Mouse (Mus musculus): ENCODE measurements at regions not wholly inside any gene's neighbourhood (a gene's known extent, or its start where the extent isn't known, plus 50 kb on each side); places are given as distances from the start of the nearest gene placed in this dataset.

DNA sequence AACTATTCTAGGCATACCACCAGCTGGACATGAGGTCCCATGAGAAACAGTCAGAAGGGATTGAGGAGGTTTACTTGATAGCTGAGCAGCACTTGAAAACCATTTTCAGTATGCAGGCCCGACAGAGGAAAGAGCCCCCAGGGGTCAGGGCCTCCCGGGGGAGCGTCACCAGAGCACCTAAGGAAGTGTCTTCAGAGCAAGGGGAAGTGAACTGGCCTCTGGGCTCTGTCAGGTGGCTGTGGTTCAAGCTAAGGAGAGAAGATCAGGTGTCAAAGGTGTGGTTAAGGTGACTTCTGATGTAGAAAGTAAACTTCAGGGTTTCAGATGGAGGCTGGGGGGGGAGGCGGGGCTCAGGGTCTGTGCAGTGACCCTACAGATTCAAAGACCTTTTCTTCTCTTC is 57.3 kb downstream of the Bhlhe40 start:
- in situ Hi-C loops (cut with MboI, MseI): no loop called here

DNA sequence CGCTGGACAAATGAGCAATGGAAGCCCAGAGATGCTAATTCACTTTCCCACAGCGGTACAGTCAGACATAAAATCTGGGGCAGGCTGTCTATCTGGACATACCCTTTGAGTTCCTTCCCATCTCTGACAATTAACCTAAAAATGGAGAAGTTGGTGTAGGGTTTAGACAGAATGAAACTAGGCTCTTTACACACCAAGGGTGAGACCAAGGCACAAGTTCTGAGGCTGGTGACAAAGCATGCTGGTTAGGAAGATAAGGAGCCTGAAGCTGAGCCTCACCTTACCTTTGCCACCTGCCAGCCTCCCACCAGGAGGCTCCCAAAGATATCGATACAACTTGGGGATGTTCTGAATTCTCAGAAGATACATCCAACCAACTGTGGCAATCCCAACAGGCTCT is 58.5 kb downstream of the Bhlhe40 start:
- in situ Hi-C loops (cut with MboI, MseI): no loop called here

DNA sequence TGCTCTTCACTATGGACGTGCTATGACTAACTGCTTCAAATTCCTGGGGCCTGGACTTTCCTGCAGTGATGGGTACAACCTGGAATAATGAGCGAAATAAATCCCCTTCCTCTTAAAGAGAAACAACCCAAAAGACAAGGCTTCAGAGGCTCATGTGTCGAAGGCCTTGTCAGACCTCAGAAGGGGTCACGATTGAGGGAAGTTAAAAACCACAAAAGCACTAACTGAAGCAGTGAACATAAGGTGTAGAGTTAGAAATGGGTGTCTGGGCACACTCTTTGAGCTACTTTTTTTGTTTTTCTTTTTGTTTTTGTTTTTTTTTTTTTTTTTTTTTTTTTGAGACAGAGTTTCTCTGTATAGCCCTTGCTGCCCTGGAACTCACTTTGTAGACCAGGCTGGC is 59.5 kb downstream of the Bhlhe40 start:
- in situ Hi-C loops (cut with MboI, MseI): no loop called here

DNA sequence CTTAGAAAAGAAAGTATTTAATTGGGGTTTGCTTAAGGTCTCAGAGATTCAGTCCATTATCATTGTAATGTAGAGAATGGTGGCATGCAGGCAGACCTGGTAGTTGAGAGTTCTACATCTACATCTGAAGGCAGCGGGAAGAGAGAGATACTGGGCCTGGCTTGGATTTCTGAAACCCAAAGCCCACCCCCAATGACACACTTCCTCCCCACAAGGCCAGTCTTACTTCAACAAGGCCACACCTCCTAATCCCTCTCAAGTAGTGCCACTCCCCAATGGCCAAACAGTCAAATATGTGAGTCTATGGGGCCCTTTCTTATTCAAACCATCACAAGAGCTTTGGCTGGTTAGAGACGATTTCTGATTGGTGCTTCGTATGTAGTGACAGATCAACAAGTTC is 60.5 kb downstream of the Bhlhe40 start:
- in situ Hi-C loops (cut with MboI, MseI): no loop called here

DNA sequence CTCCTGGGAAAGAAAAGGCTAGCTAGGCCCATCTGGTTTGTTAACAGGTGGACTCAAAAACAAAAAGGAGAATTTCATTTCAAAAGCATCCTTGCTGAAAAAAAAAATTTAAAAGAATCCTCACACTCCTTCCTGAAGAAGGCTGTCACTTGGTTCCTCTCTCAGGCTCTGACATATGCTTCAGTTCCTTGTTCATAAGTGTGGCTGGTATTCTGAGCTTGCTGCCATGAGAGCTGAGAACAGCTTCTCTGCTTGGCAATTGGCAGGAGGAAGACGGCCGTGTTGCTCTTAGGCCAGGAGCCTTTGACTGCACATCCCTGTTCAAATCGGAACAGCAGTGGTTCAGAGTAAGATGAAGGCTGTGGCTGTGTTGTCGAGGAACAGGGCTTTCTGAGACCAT is 61.1 kb downstream of the Bhlhe40 start:
- in situ Hi-C loops (cut with MboI, MseI): no loop called here

DNA sequence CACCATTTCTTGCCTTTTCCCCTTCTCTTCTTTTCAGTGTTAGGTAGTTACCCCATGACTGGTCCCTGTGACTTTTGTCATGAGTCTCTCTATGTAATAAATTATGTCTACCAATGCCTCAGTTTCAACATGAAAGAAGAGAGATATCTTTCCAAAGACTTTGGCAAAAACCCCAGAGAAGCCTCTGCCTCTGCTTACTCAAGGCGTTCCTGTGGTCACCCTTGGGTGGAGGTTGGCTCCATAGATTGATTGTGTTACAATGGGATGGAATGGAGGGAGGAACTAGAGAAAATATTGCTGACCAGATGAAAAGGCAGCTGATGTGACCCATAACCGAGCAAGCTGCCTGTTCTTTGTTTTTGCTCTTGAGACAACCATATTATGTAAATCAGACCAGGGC is 59.7 kb upstream of the Arl8b start:
- in situ Hi-C loops (cut with MboI, MseI): no loop called here

DNA sequence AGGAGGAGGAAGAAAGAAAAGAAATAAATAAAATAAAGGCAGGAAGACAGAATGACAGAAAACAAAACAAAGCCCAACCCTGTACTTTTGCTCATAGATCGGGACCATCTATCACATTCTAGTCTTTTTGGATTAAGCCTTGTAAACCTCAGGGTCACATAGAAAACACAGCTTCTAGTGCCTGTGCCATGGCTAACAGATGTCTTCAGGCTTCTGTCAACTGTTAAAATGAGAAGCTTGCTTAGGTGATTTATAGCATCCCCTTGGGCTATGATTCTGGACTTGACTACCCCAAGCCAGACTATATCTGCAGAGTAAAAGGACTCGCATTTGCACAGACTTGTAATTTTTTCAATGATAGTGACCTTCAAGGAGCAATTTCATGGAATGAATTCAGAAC is 59.1 kb upstream of the Arl8b start:
- in situ Hi-C loops (cut with MboI, MseI): no loop called here

DNA sequence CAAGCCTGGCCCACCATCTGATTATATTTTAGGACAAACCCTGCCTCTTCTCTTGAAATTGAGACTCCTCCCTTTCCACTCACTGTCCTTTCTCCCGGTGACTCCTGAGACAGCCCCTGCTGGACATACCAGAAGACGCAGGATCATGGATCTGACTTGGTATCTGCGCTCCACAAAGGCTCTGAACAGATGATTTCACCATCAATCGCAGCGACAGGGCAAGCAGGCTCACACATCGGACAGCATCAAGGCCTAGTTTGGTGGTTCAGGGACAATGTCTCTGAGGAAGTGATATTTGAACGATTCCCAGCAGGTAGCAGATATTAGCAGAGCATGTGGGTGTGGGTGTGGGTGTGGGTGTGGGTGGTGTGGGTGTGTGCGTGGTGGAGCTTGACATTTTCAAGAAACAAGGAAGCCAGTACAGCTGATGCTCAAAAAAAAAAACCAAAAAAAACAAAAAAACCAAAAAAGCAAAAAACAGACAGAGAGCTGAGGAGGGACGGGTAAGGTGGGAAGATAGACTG is 51.7 kb upstream of the Arl8b start:
- in situ Hi-C loops (cut with MboI, MseI): loop anchor here (5.0 to 10.0 kb wide), 3 partner anchors 299 to 626 kb away; no protein-coding TSS in a partner anchor

All from T-helper 17 cell (primary cell).